Mouse (Mus musculus) limb, embryonic 15.5 days (tissue): ENCODE data around the gene Cfap58. TPM values are rescaled to one million over a fixed set of nuclear protein-coding genes. Genes with fewer than 3 reads are reported as not detected.
A peak's percentile ranks its signal among the peaks of the same experiment; 100 is the strongest.

Experiments
- ATAC-seq: fragments of 200-750 bp; cut with Nextera tagmentation; 2 replicates; pipeline ENCODE4 v1.8.0; 2017; ENCODE audit warnings: low read depth, moderate TSS enrichment; ENCODE audit not compliant: insufficient number of reproducible peaks, low FRiP score, low TSS enrichment
- H3K27ac ChIP-seq: fragments of 300-500 bp; sonication (generic); 2 replicates; pipeline ENCODE4 v1.5.1; 2015; ENCODE audit warnings: moderate library complexity, mild to moderate bottlenecking, inconsistent platforms
- H3K27me3 ChIP-seq: fragments of 300-500 bp; sonication (generic); 2 replicates; pipeline ENCODE4 v1.6.1; 2015; ENCODE audit warnings: inconsistent platforms
- H3K36me3 ChIP-seq: fragments of 300-500 bp; sonication (generic); 2 replicates; pipeline ENCODE4 v1.6.1; 2015; ENCODE audit warnings: inconsistent platforms
- H3K4me1 ChIP-seq: fragments of 300-500 bp; sonication (generic); 2 replicates; pipeline ENCODE4 v1.6.1; 2015; ENCODE audit warnings: inconsistent platforms
- H3K4me2 ChIP-seq: fragments of 300-500 bp; sonication (generic); 2 replicates; pipeline ENCODE4 v1.6.1; 2015; ENCODE audit warnings: mild to moderate bottlenecking, inconsistent platforms
- H3K4me3 ChIP-seq: fragments of 300-500 bp; sonication (generic); 2 replicates; pipeline ENCODE4 v1.5.1; 2015; ENCODE audit warnings: mild to moderate bottlenecking, inconsistent platforms
- H3K9ac ChIP-seq: fragments of 300-500 bp; sonication (generic); 2 replicates; pipeline ENCODE4 v1.6.1; 2015; ENCODE audit warnings: inconsistent platforms
- H3K9me3 ChIP-seq: fragments of 300-500 bp; sonication (generic); 2 replicates; pipeline ENCODE4 v1.6.1; 2016; ENCODE audit warnings: inconsistent platforms
- WGBS: fragments of 180-500 bp; shearing (Covaris S2); methylation state at CpG from one replicate; pipeline ENCODE4 v1.1.7; 2015; 5-methylcytosine and 5-hydroxymethylcytosine counted together
- polyA plus RNA-seq: library from polyadenylated mRNA; unstranded; fragments of >200 nt; fragmentation: Nextera tagmentation; extraction: Ambion mirVana; gene quantifications from 2 replicates; pipeline ENCODE4 v1.2.1, GENCODE M21; 2015

Gene Cfap58
- polyA plus RNA-seq, 1 experiment from 2014 or later, result not detected

- peak overlapping the region; percentile 88 for H3K4me2 ChIP-seq
- H3K9ac ChIP-seq, result no peak overlapping the region
- H3K27me3 ChIP-seq, result peaks cover 11% of the 10 kb centered on the region
- 60% methylated on average over 9 of the region's 9 CpGs for WGBS
- peaks cover 13% of the 10 kb centered on the region for H3K4me1 ChIP-seq
- H3K4me3 ChIP-seq, result peak overlapping the region; percentile 40
- no peak overlapping the region for H3K27ac ChIP-seq
- H3K9me3 ChIP-seq, result no peaks in the 10 kb centered on the region
- no peaks in the 10 kb centered on the region for H3K36me3 ChIP-seq
- no peak for ATAC-seq
These were observed 537 bp upstream of the Cfap58 start for GRCm38 (mm10) chr19:47936938-47937337.

GRCm38 (mm10) chr19:47939361-47939760 lies 1.9 kb downstream of the Cfap58 start:
- WGBS, result 66% methylated on average over 6 of the region's 6 CpGs
- peaks cover 11% of the 10 kb centered on the region for H3K4me1 ChIP-seq
- H3K9me3 ChIP-seq, result no peaks in the 10 kb centered on the region
- no peak for ATAC-seq
- no peak overlapping the region for H3K4me3 ChIP-seq
- H3K9ac ChIP-seq, result no peak overlapping the region
- no peak overlapping the region for H3K27ac ChIP-seq
- no peaks in the 10 kb centered on the region for H3K36me3 ChIP-seq
- peaks cover 11% of the 10 kb centered on the region for H3K27me3 ChIP-seq
- no peak overlapping the region for H3K4me2 ChIP-seq

GRCm38 (mm10) chr19:47946821-47947465 lies 9.5 kb downstream of the Cfap58 start:
- Histone ChIP-seq H3K4me3 (no peak overlapping the region), H3K4me2 (peak overlapping the region; percentile 8; the same call in 1 of the 2 replicates), H3K4me1 (no peaks in the 10 kb centered on the region), H3K27ac (no peak overlapping the region), H3K9me3 (no peaks in the 10 kb centered on the region), H3K9ac (no peak overlapping the region), H3K27me3 (no peaks in the 10 kb centered on the region), H3K36me3 (no peaks in the 10 kb centered on the region)
- no peak for ATAC-seq
- WGBS, result 45% methylated on average over 23 of the region's 23 CpGs

- no peak overlapping the region for H3K4me3 ChIP-seq
- no peak overlapping the region for H3K9ac ChIP-seq
- H3K27me3 ChIP-seq, result no peaks in the 10 kb centered on the region
- no peaks in the 10 kb centered on the region for H3K36me3 ChIP-seq
- H3K27ac ChIP-seq, result no peak overlapping the region
- 85% methylated on average over 7 of the region's 7 CpGs for WGBS
- no peaks in the 10 kb centered on the region for H3K9me3 ChIP-seq
- no peaks in the 10 kb centered on the region for H3K4me1 ChIP-seq
- no peak overlapping the region for H3K4me2 ChIP-seq
- no peak for ATAC-seq
These were observed 13.5 kb downstream of the Cfap58 start for GRCm38 (mm10) chr19:47950946-47951345.

- Histone ChIP-seq H3K9me3 (no peaks in the 10 kb centered on the region), H3K36me3 (no peaks in the 10 kb centered on the region), H3K4me1 (no peaks in the 10 kb centered on the region), H3K9ac (no peak overlapping the region), H3K4me3 (no peak overlapping the region), H3K27ac (no peak overlapping the region), H3K27me3 (no peaks in the 10 kb centered on the region), H3K4me2 (no peak overlapping the region)
- 83% methylated on average over 9 of the region's 9 CpGs for WGBS
- ATAC-seq, result no peak
These were observed 15.7 kb downstream of the Cfap58 start for GRCm38 (mm10) chr19:47953169-47953568.

- H3K36me3 ChIP-seq, result no peaks in the 10 kb centered on the region
- no peak overlapping the region for H3K9ac ChIP-seq
- H3K27ac ChIP-seq, result no peak overlapping the region
- H3K4me3 ChIP-seq, result no peak overlapping the region
- H3K9me3 ChIP-seq, result no peaks in the 10 kb centered on the region
- H3K27me3 ChIP-seq, result no peaks in the 10 kb centered on the region
- 64% methylated on average over 13 of the region's 13 CpGs for WGBS
- no peaks in the 10 kb centered on the region for H3K4me1 ChIP-seq
- ATAC-seq, result no peak
- no peak overlapping the region for H3K4me2 ChIP-seq
These were observed 20.7 kb downstream of the Cfap58 start for GRCm38 (mm10) chr19:47958181-47958580.

GRCm38 (mm10) chr19:47968993-47969659 lies 31.7 kb downstream of the Cfap58 start:
- no peak overlapping the region for H3K4me2 ChIP-seq
- H3K4me3 ChIP-seq, result no peak overlapping the region
- H3K27me3 ChIP-seq, result 0 out of 2 replicates have a peak, but pooled peaks cover 5% of the 10 kb centered on the region
- no peak for ATAC-seq
- no peaks in the 10 kb centered on the region for H3K4me1 ChIP-seq
- no peak overlapping the region for H3K27ac ChIP-seq
- H3K9ac ChIP-seq, result no peak overlapping the region
- WGBS, result 41% methylated on average over 17 of the region's 17 CpGs
- no peaks in the 10 kb centered on the region for H3K36me3 ChIP-seq
- H3K9me3 ChIP-seq, result no peaks in the 10 kb centered on the region

GRCm38 (mm10) chr19:47971066-47971465 lies 33.6 kb downstream of the Cfap58 start:
- no peak for ATAC-seq
- H3K9ac ChIP-seq, result no peak overlapping the region
- H3K27ac ChIP-seq, result no peak overlapping the region
- H3K27me3 ChIP-seq, result 0 out of 2 replicates have a peak, but pooled peaks cover 5% of the 10 kb centered on the region
- no peak overlapping the region for H3K4me3 ChIP-seq
- WGBS, result 76% methylated on average over 8 of the region's 8 CpGs
- no peaks in the 10 kb centered on the region for H3K4me1 ChIP-seq
- no peaks in the 10 kb centered on the region for H3K9me3 ChIP-seq
- no peak overlapping the region for H3K4me2 ChIP-seq
- no peaks in the 10 kb centered on the region for H3K36me3 ChIP-seq

- Histone ChIP-seq H3K9me3 (no peaks in the 10 kb centered on the region), H3K4me3 (no peak overlapping the region), H3K4me2 (no peak overlapping the region), H3K27ac (no peak overlapping the region), H3K27me3 (no peaks in the 10 kb centered on the region), H3K9ac (no peak overlapping the region), H3K4me1 (no peaks in the 10 kb centered on the region), H3K36me3 (no peaks in the 10 kb centered on the region)
- no peak for ATAC-seq
- 64% methylated on average over 15 of the region's 15 CpGs for WGBS
These were observed 40.7 kb downstream of the Cfap58 start for GRCm38 (mm10) chr19:47978109-47978701.

- no peaks in the 10 kb centered on the region for H3K36me3 ChIP-seq
- no peaks in the 10 kb centered on the region for H3K9me3 ChIP-seq
- ATAC-seq, result no peak
- no peak overlapping the region for H3K4me3 ChIP-seq
- no peak overlapping the region for H3K9ac ChIP-seq
- H3K27me3 ChIP-seq, result no peaks in the 10 kb centered on the region
- WGBS, result 77% methylated on average over 6 of the region's 6 CpGs
- no peak overlapping the region for H3K27ac ChIP-seq
- no peaks in the 10 kb centered on the region for H3K4me1 ChIP-seq
- no peak overlapping the region for H3K4me2 ChIP-seq
These were observed 42.0 kb downstream of the Cfap58 start for GRCm38 (mm10) chr19:47979446-47979845.

GRCm38 (mm10) chr19:47980241-47980640 lies 42.8 kb downstream of the Cfap58 start:
- H3K4me3 ChIP-seq, result no peak overlapping the region
- H3K9me3 ChIP-seq, result no peaks in the 10 kb centered on the region
- H3K4me2 ChIP-seq, result no peak overlapping the region
- no peaks in the 10 kb centered on the region for H3K4me1 ChIP-seq
- no peaks in the 10 kb centered on the region for H3K36me3 ChIP-seq
- WGBS, result 61% methylated on average over 10 of the region's 10 CpGs
- H3K9ac ChIP-seq, result no peak overlapping the region
- no peaks in the 10 kb centered on the region for H3K27me3 ChIP-seq
- no peak overlapping the region for H3K27ac ChIP-seq
- no peak for ATAC-seq

- Histone ChIP-seq H3K9me3 (no peaks in the 10 kb centered on the region), H3K27me3 (no peaks in the 10 kb centered on the region), H3K27ac (no peak overlapping the region), H3K4me3 (no peak overlapping the region), H3K36me3 (no peaks in the 10 kb centered on the region), H3K9ac (no peak overlapping the region), H3K4me2 (no peak overlapping the region), H3K4me1 (no peaks in the 10 kb centered on the region)
- ATAC-seq, result no peak
- WGBS, result 77% methylated on average over 15 of the region's 15 CpGs
These were observed 48.2 kb downstream of the Cfap58 start for GRCm38 (mm10) chr19:47985606-47986213.
